Mouse (Mus musculus): ENCODE data around the gene Klf13. TPM values are rescaled to one million over a fixed set of nuclear protein-coding genes. Genes with fewer than 3 reads are reported as not detected.

The Klf13 gene
- polyA plus RNA-seq, 1 experiment from 2014 or later = 22.1 TPM

GRCm38 (mm10) chr7:63917693-63918092, 21.0 kb downstream of the Klf13 start:
- DNase-seq (ENCODE audit: low spot score) = no peak

GRCm38 (mm10) chr7:63916268-63916907, 22.3 kb downstream of the Klf13 start, which contains the start of gene E030018B13Rik:
TSS of gene E030018B13Rik (plus strand) at chr7:63916857.
- Histone ChIP-seq H3K9me3 (no peaks in the 10 kb centered on the region), H3K27me3 (replicated peaks; ENCODE audit: low read depth, poor library complexity, severe bottlenecking) (no peaks in the 10 kb centered on the region), H3K4me3 (no peak within 1 kb of the TSS), H3K36me3 (replicated peaks) (0 out of 2 replicates have a peak, but pooled peaks cover 3% of the 10 kb centered on the region), H3K4me1 (peaks cover 36% of the 10 kb centered on the region), H3K27ac (replicated peaks) (no peak within 1 kb of the TSS)
- 89% methylated on average over 6 of the region's 6 CpGs for WGBS
- DNase-seq (ENCODE audit: low spot score) = no peak

More at GRCm38 (mm10) chr7:63917693-63918092, 21.0 kb downstream of the Klf13 start:
- Histone ChIP-seq H3K4me1 (peaks cover 35% of the 10 kb centered on the region), H3K9me3 (no peaks in the 10 kb centered on the region), H3K27ac (replicated peaks) (no peak overlapping the region), H3K36me3 (replicated peaks) (0 out of 2 replicates have a peak, but pooled peaks cover 3% of the 10 kb centered on the region), H3K27me3 (replicated peaks; ENCODE audit: low read depth, poor library complexity, severe bottlenecking) (no peaks in the 10 kb centered on the region), H3K4me3 (no peak overlapping the region)
- 76% methylated on average over 6 of the region's 6 CpGs for WGBS

- H3K36me3 ChIP-seq (replicated peaks) = 0 out of 2 replicates have a peak, but pooled peaks cover 3% of the 10 kb centered on the region
- DNase-seq (ENCODE audit: low spot score) = no peak
- peaks cover 50% of the 10 kb centered on the region for H3K4me1 ChIP-seq
These were observed 23.8 kb downstream of the Klf13 start for GRCm38 (mm10) chr7:63914891-63915290.

GRCm38 (mm10) chr7:63913724-63914692, 24.7 kb downstream of the Klf13 start:
- H3K9me3 ChIP-seq = no peaks in the 10 kb centered on the region
- H3K4me3 ChIP-seq = no peak overlapping the region
- H3K4me1 ChIP-seq = peaks cover 53% of the 10 kb centered on the region
- no peaks in the 10 kb centered on the region for H3K27me3 ChIP-seq (replicated peaks; ENCODE audit: low read depth, poor library complexity, severe bottlenecking)
- WGBS = 46% methylated on average over 10 of the region's 10 CpGs
- peak overlapping the region; percentile 44 for H3K27ac ChIP-seq (replicated peaks)
- DNase-seq (ENCODE audit: low spot score) = no peak
- H3K36me3 ChIP-seq (replicated peaks) = 0 out of 2 replicates have a peak, but pooled peaks cover 3% of the 10 kb centered on the region

More at GRCm38 (mm10) chr7:63914891-63915290, 23.8 kb downstream of the Klf13 start:
- no peaks in the 10 kb centered on the region for H3K27me3 ChIP-seq (replicated peaks; ENCODE audit: low read depth, poor library complexity, severe bottlenecking)
- no peak overlapping the region for H3K4me3 ChIP-seq
- no peaks in the 10 kb centered on the region for H3K9me3 ChIP-seq
- WGBS = 95% methylated on average over 2 of the region's 2 CpGs
- H3K27ac ChIP-seq (replicated peaks) = no peak overlapping the region

- H3K4me3 ChIP-seq = no peak overlapping the region
- H3K9me3 ChIP-seq = no peaks in the 10 kb centered on the region
- WGBS = 32% methylated on average over 12 of the region's 12 CpGs
- H3K4me1 ChIP-seq = peaks cover 62% of the 10 kb centered on the region
- H3K36me3 ChIP-seq (replicated peaks) = 0 out of 2 replicates have a peak, but pooled peaks cover 3% of the 10 kb centered on the region
- H3K27ac ChIP-seq (replicated peaks) = peak overlapping the region; percentile 63
- DNase-seq (ENCODE audit: low spot score) = no peak
- H3K27me3 ChIP-seq (replicated peaks; ENCODE audit: low read depth, poor library complexity, severe bottlenecking) = no peaks in the 10 kb centered on the region
These were observed 25.6 kb downstream of the Klf13 start for GRCm38 (mm10) chr7:63912924-63913723.

DNA sequence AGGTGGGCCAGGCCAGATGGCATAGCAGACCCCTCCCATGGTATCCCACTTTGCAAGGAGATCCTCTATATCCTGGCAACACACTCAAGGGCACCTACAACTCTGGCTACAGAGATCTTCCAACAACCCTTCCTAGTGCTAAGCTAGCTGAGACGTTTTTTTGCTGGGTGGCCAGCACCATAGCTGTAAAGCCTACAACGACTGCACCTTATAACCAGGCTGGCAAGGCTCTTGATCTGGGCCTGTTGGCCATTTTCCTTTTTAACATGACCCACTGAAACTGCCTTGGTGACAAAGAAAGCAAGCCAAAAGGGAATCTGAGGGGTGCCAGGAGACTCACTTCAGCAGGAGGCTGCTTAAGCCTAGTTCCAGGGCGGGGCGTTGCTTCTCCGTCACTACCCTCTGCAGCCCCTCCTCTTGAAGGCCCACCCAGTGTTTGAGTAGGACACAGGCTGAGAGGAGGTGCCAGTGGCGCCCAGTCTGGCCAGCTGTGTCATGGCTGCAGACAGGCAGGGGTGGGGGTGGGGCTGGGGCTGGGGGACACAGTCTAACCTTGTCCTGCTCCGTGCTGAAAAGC, 26.4 kb downstream of the Klf13 start:
- peak overlapping the region; percentile 63 for H3K27ac ChIP-seq (replicated peaks)

GRCm38 (mm10) chr7:63911383-63912233, 27.1 kb downstream of the Klf13 start:
- 52% methylated on average over 8 of the region's 8 CpGs for WGBS
- DNase-seq (ENCODE audit: low spot score) = no peak
- H3K9me3 ChIP-seq = no peaks in the 10 kb centered on the region
- peak overlapping the region; percentile 63 for H3K27ac ChIP-seq (replicated peaks)
- no peaks in the 10 kb centered on the region for H3K36me3 ChIP-seq (replicated peaks)
- no peaks in the 10 kb centered on the region for H3K27me3 ChIP-seq (replicated peaks; ENCODE audit: low read depth, poor library complexity, severe bottlenecking)
- H3K4me1 ChIP-seq = peaks cover 65% of the 10 kb centered on the region
- H3K4me3 ChIP-seq = no peak overlapping the region

More for the DNA sequence above, 26.4 kb downstream of the Klf13 start:
- Histone ChIP-seq H3K27me3 (replicated peaks; ENCODE audit: low read depth, poor library complexity, severe bottlenecking) (no peaks in the 10 kb centered on the region), H3K4me3 (no peak overlapping the region), H3K9me3 (no peaks in the 10 kb centered on the region), H3K36me3 (replicated peaks) (no peaks in the 10 kb centered on the region), H3K4me1 (peaks cover 65% of the 10 kb centered on the region)
- WGBS = 23% methylated on average over 7 of the region's 7 CpGs
- DNase-seq (ENCODE audit: low spot score) = no peak

DNA sequence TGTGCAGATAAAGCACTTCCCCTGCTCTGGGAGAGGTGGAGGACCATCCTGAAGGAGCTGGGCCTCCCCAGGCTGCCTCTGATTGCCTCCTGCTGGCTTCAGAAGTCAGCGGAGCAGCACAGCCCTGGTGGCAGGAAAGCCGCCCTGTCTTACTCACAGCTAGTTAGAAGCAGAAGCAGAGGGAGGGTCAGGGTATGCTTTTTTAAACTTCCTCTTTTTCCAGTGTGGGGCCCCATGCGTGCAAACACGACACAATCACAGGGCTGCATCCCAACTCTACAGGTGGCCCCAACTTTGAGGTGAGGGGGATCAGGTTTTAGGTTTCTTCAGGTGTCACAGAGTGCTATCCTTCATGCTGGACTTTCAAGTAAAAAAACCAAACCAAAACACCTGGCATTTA, 27.8 kb downstream of the Klf13 start:
- Histone ChIP-seq H3K9me3 (no peaks in the 10 kb centered on the region), H3K36me3 (replicated peaks) (no peaks in the 10 kb centered on the region), H3K27ac (replicated peaks) (no peak overlapping the region; the same call in 1 of the 2 replicates), H3K4me3 (no peak overlapping the region), H3K27me3 (replicated peaks; ENCODE audit: low read depth, poor library complexity, severe bottlenecking) (no peaks in the 10 kb centered on the region), H3K4me1 (peaks cover 65% of the 10 kb centered on the region)
- DNase-seq (ENCODE audit: low spot score) = no peak
- WGBS = 33% methylated on average over 4 of the region's 4 CpGs

DNA sequence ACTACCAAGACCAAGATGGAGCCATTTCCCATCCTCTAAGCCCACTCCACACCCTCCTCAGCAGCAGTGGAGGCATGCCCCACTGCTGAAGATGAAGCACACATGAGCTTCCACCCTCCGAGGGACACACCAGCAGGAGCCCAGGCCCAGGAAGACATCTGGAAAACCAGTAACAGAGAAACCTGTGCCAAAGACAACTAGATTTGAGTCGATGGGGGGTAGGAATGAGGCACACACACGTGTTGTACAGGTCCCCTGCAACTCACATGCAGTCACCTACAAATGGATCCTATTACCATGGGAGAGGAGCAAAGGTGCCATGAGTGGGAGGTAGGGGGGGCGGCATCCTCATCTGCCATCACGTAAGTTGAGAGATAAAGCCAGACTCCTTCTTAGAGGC, 28.5 kb downstream of the Klf13 start:
- Histone ChIP-seq H3K4me1 (peaks cover 65% of the 10 kb centered on the region), H3K27ac (replicated peaks) (0 out of 2 replicates have a peak overlapping the region, but pooled peaks have one; percentile 19), H3K4me3 (no peak overlapping the region), H3K36me3 (replicated peaks) (no peaks in the 10 kb centered on the region), H3K27me3 (replicated peaks; ENCODE audit: low read depth, poor library complexity, severe bottlenecking) (no peaks in the 10 kb centered on the region), H3K9me3 (no peaks in the 10 kb centered on the region)
- 74% methylated on average over 5 of the region's 5 CpGs for WGBS
- DNase-seq (ENCODE audit: low spot score) = no peak

DNA sequence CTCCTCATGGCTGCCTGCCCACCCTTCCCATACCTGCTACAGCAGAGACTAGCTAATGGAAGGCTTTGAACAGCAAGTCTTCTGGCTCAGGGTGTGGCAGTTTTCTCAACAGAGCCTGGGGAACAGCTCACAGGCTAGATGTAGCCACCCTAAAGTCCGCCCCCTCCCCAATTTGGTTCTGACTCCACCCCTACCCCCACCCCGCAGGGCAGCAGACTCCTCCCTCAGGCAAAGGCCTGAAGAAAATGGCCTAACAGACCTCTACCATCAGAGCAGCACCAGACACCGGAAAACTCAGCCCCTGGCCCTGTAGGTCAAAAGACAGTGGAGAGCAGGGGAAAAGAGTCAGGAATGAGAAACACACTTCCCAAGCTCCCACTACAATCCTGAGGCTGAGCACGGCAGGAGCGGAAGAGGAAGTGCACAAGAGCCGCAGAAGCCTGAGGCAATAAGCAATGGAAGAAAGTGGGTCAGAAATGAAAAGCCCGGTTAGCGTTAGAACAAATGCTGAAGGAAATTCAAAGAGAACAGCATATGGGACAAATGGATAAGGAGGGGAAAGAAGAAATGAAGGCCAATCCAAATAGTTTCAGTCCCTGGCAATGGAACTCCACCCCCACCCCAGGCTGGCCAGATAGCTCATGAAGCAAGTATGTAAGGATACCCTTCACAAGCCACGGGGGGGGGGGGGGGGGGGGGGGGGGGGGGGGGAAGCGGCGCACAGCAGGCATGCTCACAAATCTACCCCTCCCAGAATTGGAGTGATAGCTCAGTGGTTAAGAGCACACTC, 30.0 kb downstream of the Klf13 start:
- 25% methylated on average over 11 of the region's 11 CpGs for WGBS
- H3K4me3 ChIP-seq = peak overlapping the region; percentile 30
- no peaks in the 10 kb centered on the region for H3K9me3 ChIP-seq
- DNase-seq (ENCODE audit: low spot score) = peak; percentile 46
- no peaks in the 10 kb centered on the region for H3K36me3 ChIP-seq (replicated peaks)
- no peaks in the 10 kb centered on the region for H3K27me3 ChIP-seq (replicated peaks; ENCODE audit: low read depth, poor library complexity, severe bottlenecking)
- H3K27ac ChIP-seq (replicated peaks) = peak overlapping the region; percentile 69
- H3K4me1 ChIP-seq = peaks cover 56% of the 10 kb centered on the region
